Mouse (Mus musculus): ENCODE measurements around the gene 1190005I06Rik. TPM values are rescaled to one million over a fixed set of nuclear protein-coding genes. Genes with fewer than 3 reads are reported as not detected.

The 1190005I06Rik gene
- 0.54 TPM for polyA plus RNA-seq (2017; shearing (Covaris generic))

DNA sequence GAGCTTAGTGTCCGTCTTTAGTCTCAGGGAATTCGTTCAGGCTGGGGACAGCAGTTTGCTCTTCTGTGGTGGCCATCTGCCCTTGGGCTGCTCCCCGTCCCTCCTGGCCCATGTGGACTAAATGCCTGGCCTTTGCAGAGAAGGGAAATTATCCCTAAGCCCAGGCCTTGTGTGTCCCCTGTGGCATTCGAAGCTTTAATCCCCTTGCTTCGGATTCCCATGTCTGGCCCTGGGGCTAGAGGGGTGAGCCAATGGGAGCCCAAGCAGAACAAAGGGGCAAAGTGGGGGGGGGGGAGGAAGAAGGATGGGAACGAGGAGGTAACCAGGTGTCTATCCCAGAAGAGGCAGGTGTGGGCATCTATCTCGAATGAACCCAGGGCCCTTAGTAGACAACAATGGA is at the start of gene 1190005I06Rik:
TSS of gene 1190005I06Rik (minus strand) at position 101 of the 400 bp plus-strand sequence.

DNA sequence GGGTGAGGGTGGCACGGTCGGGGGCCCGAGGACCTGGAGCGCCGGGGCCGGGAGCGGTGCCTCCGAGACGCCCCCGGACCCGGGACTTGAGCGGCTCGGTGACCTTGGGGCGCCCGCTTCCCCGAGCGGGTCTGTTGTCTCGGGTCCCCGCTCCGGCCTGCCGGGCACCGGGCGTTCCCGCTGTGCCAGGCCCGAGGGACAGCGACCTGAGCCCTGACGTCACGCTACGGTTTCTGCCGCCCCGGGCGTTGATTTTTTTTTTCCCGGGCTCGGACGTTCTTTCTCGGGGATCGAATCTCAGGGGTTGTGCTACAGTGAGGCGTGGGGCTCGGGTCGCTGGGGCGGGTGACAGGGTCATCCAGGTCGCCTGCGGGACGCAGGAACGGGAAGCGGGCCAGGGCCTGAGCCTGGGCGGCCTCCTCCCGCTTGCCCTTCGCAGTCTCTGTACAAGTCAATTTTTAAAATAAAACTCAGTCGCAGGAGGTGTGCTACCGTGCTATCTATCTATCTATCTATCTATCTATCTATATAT is 21.0 kb upstream of the 1190005I06Rik start, which contains the start of gene Emc8:
TSS of gene Emc8 (minus strand) at position 200 of the 532 bp plus-strand sequence.

DNA sequence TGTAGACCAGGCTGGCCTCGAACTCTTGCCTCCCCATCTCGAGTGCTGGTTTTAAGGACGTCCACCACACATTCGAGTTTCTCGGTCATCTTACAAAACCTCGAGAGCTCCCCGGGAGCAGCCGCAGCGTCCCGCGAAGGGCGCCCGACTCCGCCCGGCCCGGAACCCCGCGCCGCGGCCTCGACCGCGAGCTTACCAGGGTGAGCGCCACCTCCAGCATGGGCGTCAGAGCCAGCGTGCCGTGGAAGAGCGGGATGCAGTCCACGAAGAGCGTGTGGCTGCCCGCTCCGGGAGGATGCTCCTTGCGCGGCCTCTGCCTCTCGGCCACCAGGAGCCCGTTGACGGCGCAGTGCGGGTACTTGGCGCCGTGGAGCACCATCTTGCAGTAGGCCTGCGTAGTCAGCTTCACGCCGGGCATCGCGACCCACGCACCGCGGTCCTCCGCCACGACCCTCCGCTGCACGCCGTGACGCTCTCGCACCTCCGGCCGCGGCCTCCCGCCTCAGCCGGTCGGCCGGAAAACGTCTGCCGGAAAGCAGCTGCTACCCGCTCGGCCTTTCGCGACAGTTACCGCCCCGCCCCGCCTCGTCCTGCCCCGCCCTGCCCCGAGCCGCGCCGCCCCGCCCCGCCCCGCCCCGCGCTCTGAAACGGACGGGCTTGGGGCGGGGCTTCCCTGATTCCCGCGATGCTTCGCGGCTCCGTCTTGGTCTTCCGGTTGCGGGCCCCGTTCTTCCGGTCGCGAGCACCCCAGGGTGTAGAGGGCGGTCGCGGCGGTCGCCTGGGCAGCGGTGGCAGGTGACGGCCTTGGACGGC is 20.3 kb upstream of the 1190005I06Rik start, which contains the start of the genes Gm27021 and Cox4i1:
TSS of gene Gm27021 (minus strand) at position 519 of the 813 bp plus-strand sequence.
TSS of gene Cox4i1 (plus strand) at position 662 of the 813 bp plus-strand sequence.

DNA sequence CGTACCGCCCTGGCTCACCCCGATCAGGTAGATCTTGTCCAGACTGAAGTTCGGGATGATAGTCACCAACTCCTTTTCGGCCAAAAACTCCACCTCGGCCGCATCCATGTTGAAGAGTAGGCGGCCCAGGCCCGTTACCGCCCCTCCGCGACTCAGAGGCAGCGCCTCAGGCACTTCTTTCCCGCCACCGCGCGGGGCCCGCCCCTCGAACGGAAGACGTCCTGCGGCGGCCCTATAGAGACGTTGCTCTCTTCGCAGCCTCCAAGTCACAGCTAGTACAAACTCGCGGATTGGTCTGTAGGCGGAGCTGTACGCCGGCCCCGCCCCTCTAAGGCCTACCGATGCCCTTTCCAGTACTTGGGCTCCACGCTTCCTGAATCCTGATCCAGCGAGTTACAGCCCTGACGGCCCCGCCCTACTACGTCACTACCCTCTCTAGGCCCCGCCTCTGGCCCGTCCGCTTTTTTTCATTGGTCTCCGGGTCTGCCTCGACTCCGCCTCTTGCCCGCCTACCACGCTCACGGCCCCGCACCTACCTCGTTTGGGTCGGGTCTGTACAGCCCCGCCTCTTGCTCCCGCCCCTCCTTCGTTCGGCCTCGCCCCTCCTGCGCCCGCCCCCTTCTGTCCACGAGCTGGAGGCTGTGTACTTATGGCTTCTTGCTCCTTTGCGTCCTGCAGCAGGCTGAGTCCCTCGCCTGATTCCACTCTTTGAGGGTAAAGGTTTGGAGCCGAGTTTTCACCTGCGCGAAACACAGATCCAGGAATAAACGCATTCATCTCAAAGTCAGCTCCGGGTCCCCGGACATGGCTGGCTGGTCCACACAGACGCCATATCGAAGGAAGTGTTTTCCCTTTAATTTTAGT is 58.3 kb downstream of the 1190005I06Rik start, which contains the start of gene Gins2:
TSS of gene Gins2 (minus strand) at position 397 of the 864 bp plus-strand sequence.

Other genes starting within 250 kb of the 1190005I06Rik start
- gene Gins2, start 58.3 kb downstream of the 1190005I06Rik start, polyA plus RNA-seq (2017; shearing (Covaris generic)) = 16.3 TPM
- gene Gm27021, start 20.4 kb upstream of the 1190005I06Rik start, polyA plus RNA-seq (2017; shearing (Covaris generic)) = not detected
- gene Cox4i1, start 20.6 kb upstream of the 1190005I06Rik start, polyA plus RNA-seq (2017; shearing (Covaris generic)) = 868 TPM
- gene Emc8, start 20.9 kb upstream of the 1190005I06Rik start, polyA plus RNA-seq (2017; shearing (Covaris generic)) = 56.0 TPM
- gene Irf8, start 88.7 kb upstream of the 1190005I06Rik start, polyA plus RNA-seq (2017; shearing (Covaris generic)) = 61.0 TPM

Measured in activated CD4-positive, CD25-positive, alpha-beta regulatory T cell, adult 9 weeks (primary cell).